21 mouse cellular contexts compared by ENCODE assay signal in genomic region chr2:151524324-151525041, GRCm38 (mm10). TPM values are rescaled to one million over a fixed set of nuclear protein-coding genes. Genes with fewer than 3 reads are reported as not detected.
DNase-seq lines count a peak whose midpoint lies in the region; ATAC-seq lines count a peak whose summit lies in the region.
"Had no signal": no experiment of that assay in that cellular context is flagged by ENCODE, and none has a peak within 500 bp of the region (broad histone marks: within the 10 kb centered on the region; RNA-seq: fewer than 3 reads in every experiment).

No protein-coding gene starts in this region.

- no peaks in the 10 kb centered on the region for H3K9me3 ChIP-seq in heart, embryonic 11.5 days (replicated peaks; ENCODE audit: control insufficient read depth, low read length)
- H3K9me3 ChIP-seq in liver, embryonic 12.5 days (replicated peaks) = no peaks in the 10 kb centered on the region
- H3K9me3 ChIP-seq: embryonic facial prominence, embryonic 13.5 days; forebrain, embryonic 13.5 days; hindbrain, embryonic 12.5 days; limb, embryonic 12.5 days; midbrain, embryonic 10.5 days had no signal

- no peaks in the 10 kb centered on the region for H3K36me3 ChIP-seq in heart, embryonic 11.5 days (ENCODE audit: control insufficient read depth, insufficient read depth, low read length)
- H3K36me3 ChIP-seq in liver, embryonic 12.5 days = no peaks in the 10 kb centered on the region

- H3K4me2 ChIP-seq in heart, embryonic 11.5 days = no peak overlapping the region
- no peak overlapping the region for H3K4me2 ChIP-seq in liver, embryonic 12.5 days
- H3K4me2 ChIP-seq: embryonic facial prominence, embryonic 13.5 days; forebrain, embryonic 13.5 days; hindbrain, embryonic 12.5 days; limb, embryonic 12.5 days had no signal

- no peak overlapping the region for H3K9ac ChIP-seq in heart, embryonic 11.5 days (ENCODE audit: low read depth, low read length)
- H3K9ac ChIP-seq in liver, embryonic 12.5 days = no peak overlapping the region
- H3K9ac ChIP-seq: embryonic facial prominence, embryonic 13.5 days; forebrain, embryonic 13.5 days; hindbrain, embryonic 12.5 days; limb, embryonic 12.5 days had no signal

- no peak overlapping the region for H3K27ac ChIP-seq in heart, embryonic 11.5 days (ENCODE audit: low read depth, low read length)
- no peak overlapping the region for H3K27ac ChIP-seq in liver, embryonic 12.5 days
- H3K27ac ChIP-seq: embryonic facial prominence, embryonic 13.5 days; forebrain, embryonic 13.5 days; gastrocnemius, adult 2 months; hindbrain, embryonic 12.5 days; kidney, postnatal 0 days; limb, embryonic 12.5 days; midbrain, embryonic 10.5 days had no signal

- DNase-seq in heart, adult 11 months = no peak
- DNase-seq in 3T3-L1 (ENCODE audit: low read depth, low spot score) = peak; percentile 55
- no peak for DNase-seq in layer of hippocampus, adult 9-11 months
- DNase-seq in adrenal gland, postnatal 14 days = no peak
- DNase-seq in kidney, postnatal 4 days = no peak
- DNase-seq: cerebellum, adult 9-10 months; gastrocnemius, adult 2 months; right cerebral cortex, postnatal 25 days had no signal

- H3K4me3 ChIP-seq in heart, embryonic 11.5 days (ENCODE audit: low read depth, low read length) = no peak overlapping the region
- no peak overlapping the region for H3K4me3 ChIP-seq in liver, embryonic 12.5 days
- H3K4me3 ChIP-seq: embryonic facial prominence, embryonic 13.5 days; forebrain, embryonic 13.5 days; gastrocnemius, adult 2 months; hindbrain, embryonic 12.5 days; limb, embryonic 12.5 days; midbrain, embryonic 10.5 days had no signal

- 0 out of 2 replicates have a peak, but pooled peaks have one; percentile 15 for ATAC-seq in heart, embryonic 11.5 days (replicated peaks; ENCODE audit: insufficient number of reproducible peaks, low FRiP score, low TSS enrichment)
- ATAC-seq in activated CD4-positive, CD25-positive, alpha-beta regulatory T cell, adult 4 months = peak; percentile 54
- ATAC-seq in liver, embryonic 12.5 days = peak; percentile 55; the same call in 1 of the 2 replicates
- ATAC-seq: forebrain, embryonic 13.5 days; intestine, embryonic 16.5 days; lung, postnatal 0 days; Patski had no signal

- no peaks in the 10 kb centered on the region for H3K27me3 ChIP-seq in heart, embryonic 11.5 days (ENCODE audit: control insufficient read depth, insufficient read depth, low read length)
- H3K27me3 ChIP-seq in liver, embryonic 12.5 days (replicated peaks) = peaks cover 24% of the 10 kb centered on the region
- H3K27me3 ChIP-seq: embryonic facial prominence, embryonic 13.5 days; forebrain, embryonic 13.5 days; hindbrain, embryonic 12.5 days; limb, embryonic 12.5 days; Patski had no signal

- WGBS in heart, embryonic 11.5 days (ENCODE audit: insufficient replicate concordance) = 17% methylated on average over 4 of the region's 4 CpGs
- 9% methylated on average over 4 of the region's 4 CpGs for WGBS in liver, embryonic 12.5 days (ENCODE audit: insufficient replicate concordance)

- 0 out of 2 replicates have a peak, but pooled peaks cover 5% of the 10 kb centered on the region for H3K4me1 ChIP-seq in heart, embryonic 11.5 days (ENCODE audit: control insufficient read depth, insufficient read depth, low read length)
- H3K4me1 ChIP-seq in liver, embryonic 12.5 days = peaks cover 11% of the 10 kb centered on the region
- H3K4me1 ChIP-seq: embryonic facial prominence, embryonic 13.5 days; forebrain, embryonic 13.5 days; hindbrain, embryonic 12.5 days; limb, embryonic 12.5 days; midbrain, embryonic 10.5 days had no signal

RNA-seq across cellular contexts. Expression of gene Fkbp1a, which starts 17.8 kb away (rescaled TPM):
- 859 and 898 TPM in 2 replicates for polyA plus RNA-seq in heart, embryonic 11.5 days (2014; fragmentation: Nextera tagmentation; extraction: Ambion mirVana)
- 100 to 1,000 TPM; 298 to 313 TPM for polyA plus RNA-seq in activated CD4-positive, CD25-positive, alpha-beta regulatory T cell, adult 4 months (2017; shearing (Covaris generic))
- 233 and 244 TPM in 2 replicates for polyA plus RNA-seq in liver, embryonic 12.5 days (2016; fragmentation: Nextera tagmentation; extraction: Ambion mirVana)
- 262 and 266 TPM in 2 replicates for total RNA-seq in adrenal gland, postnatal 14 days (2021)

RNA-seq across cellular contexts. Expression of gene Nsfl1c, which starts 30.5 kb away (rescaled TPM):
- 184 TPM in 2 replicates for polyA plus RNA-seq in heart, embryonic 11.5 days (2014; fragmentation: Nextera tagmentation; extraction: Ambion mirVana)
- polyA plus RNA-seq in activated CD4-positive, CD25-positive, alpha-beta regulatory T cell, adult 4 months (2017; shearing (Covaris generic)) = 100 to 1,000 TPM; 117 to 159 TPM
- polyA plus RNA-seq in liver, embryonic 12.5 days (2016; fragmentation: Nextera tagmentation; extraction: Ambion mirVana) = 111 and 117 TPM in 2 replicates
- 124 and 131 TPM in 2 replicates for total RNA-seq in adrenal gland, postnatal 14 days (2021)

RNA-seq across cellular contexts. Expression of gene Sdcbp2, which starts 47.9 kb away (rescaled TPM):
- 0.70 and 1.3 TPM in 2 replicates for polyA plus RNA-seq in heart, embryonic 11.5 days (2014; fragmentation: Nextera tagmentation; extraction: Ambion mirVana)
- polyA plus RNA-seq in activated CD4-positive, CD25-positive, alpha-beta regulatory T cell, adult 4 months (2017; shearing (Covaris generic)) = 10 to 100 TPM; 79.8 to 85.3 TPM
- 0.16 and 0.45 TPM in 2 replicates for polyA plus RNA-seq in liver, embryonic 12.5 days (2016; fragmentation: Nextera tagmentation; extraction: Ambion mirVana)
- 2.1 and 3.0 TPM in 2 replicates for total RNA-seq in adrenal gland, postnatal 14 days (2021)

RNA-seq across cellular contexts. Expression of gene 4921509C19Rik, which starts 48.5 kb away (rescaled TPM):
- not detected in 2 replicates for polyA plus RNA-seq in heart, embryonic 11.5 days (2014; fragmentation: Nextera tagmentation; extraction: Ambion mirVana)
- not detected for polyA plus RNA-seq in activated CD4-positive, CD25-positive, alpha-beta regulatory T cell, adult 4 months (2017; shearing (Covaris generic))
- not detected in 2 replicates for polyA plus RNA-seq in liver, embryonic 12.5 days (2016; fragmentation: Nextera tagmentation; extraction: Ambion mirVana)
- not detected in 2 replicates for total RNA-seq in adrenal gland, postnatal 14 days (2021)
- total RNA-seq: gastrocnemius, adult 2 months; layer of hippocampus, postnatal 25 days had no signal
- polyA plus RNA-seq: embryonic facial prominence, embryonic 13.5 days; forebrain, embryonic 13.5 days; hindbrain, embryonic 12.5 days; intestine, embryonic 16.5 days; kidney, postnatal 0 days; limb, embryonic 12.5 days; lung, postnatal 0 days; midbrain, embryonic 10.5 days; Patski had no signal

Comparison
In these comparisons a context has a peak if more than half of its experiments do, and no peak if none do; other contexts are left out.
1. RNA of gene Sdcbp2, which starts 47.9 kb away (polyA plus RNA-seq): 79.8 to 85.3 TPM in activated CD4-positive, CD25-positive, alpha-beta regulatory T cell, adult 4 months; 0.70 to 1.3 TPM in heart, embryonic 11.5 days and 0.16 to 0.45 TPM in liver, embryonic 12.5 days; every median in the first group is over 10 times any median in the second.
2. Peak in every context shown above with its lines, with median percentiles within 50 percentile points of each other: ATAC-seq.